Mouse (Mus musculus): Measurements from ENCODE around the gene Ofd1.

DNA sequence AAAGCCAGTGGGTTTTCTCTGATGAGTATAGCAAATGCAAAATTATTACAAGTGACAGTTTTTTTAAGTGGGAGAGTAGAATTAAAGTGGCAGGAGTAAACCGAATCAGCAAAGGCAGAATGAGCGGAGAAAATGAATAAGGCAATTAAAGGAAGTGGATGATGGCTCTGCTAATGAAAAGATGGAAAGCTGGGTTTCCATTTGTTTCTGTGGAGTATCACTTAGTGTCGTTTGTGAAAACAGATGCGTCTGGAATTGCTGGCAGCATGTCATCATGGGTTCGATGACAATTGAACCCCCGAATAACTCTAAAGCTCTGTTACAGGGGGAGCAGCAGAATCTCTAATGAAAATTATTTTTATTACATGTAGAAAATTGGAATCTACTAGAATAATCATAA is 92.4 kb downstream of the Ofd1 start:
- TF ChIP-seq POLR2A (IDR thresholded peaks at IDR 0.05; ENCODE audit: control insufficient read depth, extremely low read depth, insufficient read depth, low read length, poor library complexity), result no peak
- TF ChIP-seq CTCF (IDR thresholded peaks at IDR 0.05; ENCODE audit: borderline replicate concordance, control insufficient read depth, extremely low read depth, insufficient read depth, low read length, poor library complexity), result no peak

All from thymus, adult 2 months (tissue).